ENCODE assay signal across 9 mouse cellular contexts in genomic region chr1:92949426-92949825, GRCm38 (mm10). TPM values are rescaled to one million over a fixed set of nuclear protein-coding genes. Genes with fewer than 3 reads are reported as not detected.
DNase-seq lines count a peak whose midpoint lies in the region; ATAC-seq and TF ChIP-seq lines count a peak whose summit lies in the region.
"Had no signal": no experiment of that assay in that cellular context is flagged by ENCODE, and none has a peak within 500 bp of the region (broad histone marks: within the 10 kb centered on the region; RNA-seq: fewer than 3 reads in every experiment).

No protein-coding gene starts in this region.

- TF ChIP-seq CTCF in heart, postnatal 0 days (IDR thresholded peaks at IDR 0.05; ENCODE audit: low read depth): peak; percentile 51
- no peak for TF ChIP-seq CTCF in thymus, adult 2 months (IDR thresholded peaks at IDR 0.05; ENCODE audit: borderline replicate concordance, control insufficient read depth, extremely low read depth, insufficient read depth, low read length, poor library complexity)

- H3K27me3 ChIP-seq in heart, postnatal 0 days (ENCODE audit: control insufficient read depth, insufficient read depth, low read length): no peaks in the 10 kb centered on the region
- no peaks in the 10 kb centered on the region for H3K27me3 ChIP-seq in heart, embryonic 10.5 days (ENCODE audit: insufficient read depth, poor library complexity, severe bottlenecking)
- no peaks in the 10 kb centered on the region for H3K27me3 ChIP-seq in thymus, adult 2 months (ENCODE audit: control insufficient read depth, insufficient read depth, low read length)
- H3K27me3 ChIP-seq in intestine, embryonic 15.5 days (replicated peaks): no peaks in the 10 kb centered on the region
- H3K27me3 ChIP-seq: lung, embryonic 15.5 days had no signal

- no peak for TF ChIP-seq EP300 in heart, postnatal 0 days (IDR thresholded peaks at IDR 0.05; ENCODE audit: low read depth)

- no peak overlapping the region for H3K4me2 ChIP-seq in heart, postnatal 0 days (ENCODE audit: low read depth, low read length)
- H3K4me2 ChIP-seq in intestine, embryonic 15.5 days (replicated peaks): peak overlapping the region; percentile 54
- H3K4me2 ChIP-seq: lung, embryonic 15.5 days had no signal

- H3K4me1 ChIP-seq in heart, postnatal 0 days (ENCODE audit: control insufficient read depth, insufficient read depth): no peaks in the 10 kb centered on the region
- H3K4me1 ChIP-seq in heart, embryonic 10.5 days: no peaks in the 10 kb centered on the region
- H3K4me1 ChIP-seq in thymus, adult 2 months (replicated peaks; ENCODE audit: control insufficient read depth, insufficient read depth, low read length): no peaks in the 10 kb centered on the region
- H3K4me1 ChIP-seq in intestine, embryonic 15.5 days (replicated peaks): 0 out of 2 replicates have a peak, but pooled peaks cover 4% of the 10 kb centered on the region
- H3K4me1 ChIP-seq: lung, embryonic 15.5 days had no signal

- no peak overlapping the region for H3K4me3 ChIP-seq in heart, postnatal 0 days (ENCODE audit: low read depth, low read length)
- H3K4me3 ChIP-seq in heart, embryonic 10.5 days: no peak overlapping the region
- no peak overlapping the region for H3K4me3 ChIP-seq in thymus, adult 2 months (ENCODE audit: control insufficient read depth, insufficient read depth, low read length)
- H3K4me3 ChIP-seq in intestine, embryonic 15.5 days (replicated peaks): peak overlapping the region; percentile 37
- H3K4me3 ChIP-seq: lung, embryonic 15.5 days had no signal

- no peak overlapping the region for H3K27ac ChIP-seq in heart, postnatal 0 days (ENCODE audit: low read depth)
- H3K27ac ChIP-seq in heart, embryonic 10.5 days: no peak overlapping the region
- no peak overlapping the region for H3K27ac ChIP-seq in thymus, adult 2 months (ENCODE audit: control insufficient read depth, insufficient read depth, low read length)
- H3K27ac ChIP-seq in intestine, embryonic 15.5 days: peak overlapping the region; percentile 40; the same call in 1 of the 2 replicates
- H3K27ac ChIP-seq: lung, embryonic 15.5 days had no signal

- no peak overlapping the region for H3K9ac ChIP-seq in heart, postnatal 0 days (replicated peaks; ENCODE audit: low read depth, low read length)
- no peak overlapping the region for H3K9ac ChIP-seq in intestine, embryonic 15.5 days
- H3K9ac ChIP-seq: lung, embryonic 15.5 days had no signal

- no peak for TF ChIP-seq POLR2A in thymus, adult 2 months (IDR thresholded peaks at IDR 0.05; ENCODE audit: control insufficient read depth, extremely low read depth, insufficient read depth, low read length, poor library complexity)

- no peak for DNase-seq in heart, postnatal 0 days (ENCODE audit: low spot score)
- no peak for DNase-seq in heart, embryonic 10.5 days (ENCODE audit: low spot score)
- peak; percentile 40 for DNase-seq in thymus, postnatal 4 days
- no peak for DNase-seq in thymus, adult 2 months
- no peak for DNase-seq in ovary, postnatal 10 days (ENCODE audit: low spot score)
- DNase-seq in kidney, adult 18-20 months: no peak
- DNase-seq in cerebellum, adult 11-12 months: no peak

- WGBS in heart, postnatal 0 days: 40% methylated on average over 6 of the region's 6 CpGs
- WGBS in heart, embryonic 10.5 days: 46% methylated on average over 6 of the region's 6 CpGs
- whole genome bisulfite sequencing in thymus, adult 2 months: 81% methylated on average over 6 of the region's 6 CpGs
- WGBS in intestine, embryonic 15.5 days: 56% methylated on average over 6 of the region's 6 CpGs

- ATAC-seq in heart, postnatal 0 days (ENCODE audit: insufficient read depth, low read depth): no peak
- ATAC-seq in intestine, embryonic 15.5 days: peak; percentile 24; the same call in 1 of the 2 replicates

- H3K36me3 ChIP-seq in heart, postnatal 0 days (replicated peaks; ENCODE audit: control insufficient read depth, insufficient read depth, low read length): peaks cover 47% of the 10 kb centered on the region
- peaks cover 44% of the 10 kb centered on the region for H3K36me3 ChIP-seq in heart, embryonic 10.5 days
- H3K36me3 ChIP-seq in thymus, adult 2 months (ENCODE audit: control insufficient read depth, insufficient read depth, low read length): no peaks in the 10 kb centered on the region
- peaks cover 9% of the 10 kb centered on the region; the same call in 1 of the 2 replicates for H3K36me3 ChIP-seq in intestine, embryonic 15.5 days

- H3K9me3 ChIP-seq in heart, postnatal 0 days (replicated peaks; ENCODE audit: control insufficient read depth, low read length): no peaks in the 10 kb centered on the region
- no peaks in the 10 kb centered on the region for H3K9me3 ChIP-seq in heart, embryonic 10.5 days
- no peaks in the 10 kb centered on the region for H3K9me3 ChIP-seq in intestine, embryonic 15.5 days
- H3K9me3 ChIP-seq: lung, embryonic 15.5 days had no signal

RNA-seq across cellular contexts. Expression of gene Gpr35, which starts 1.2 kb away (rescaled TPM):
- 0.23 and 0.85 TPM in 2 replicates for total RNA-seq in heart, postnatal 0 days (2014; rRNA removed; ENCODE audit: low replicate concordance)
- polyA plus RNA-seq in heart, postnatal 0 days (2015; fragmentation: Nextera tagmentation; extraction: Ambion mirVana): 0.27 and 0.34 TPM in 2 replicates
- polyA plus RNA-seq in heart, embryonic 10.5 days (2016; fragmentation: Nextera tagmentation; extraction: Ambion mirVana): 0.20 and 0.28 TPM in 2 replicates
- 6.0 and 8.9 TPM in 2 replicates for polyA plus RNA-seq in thymus, adult 2 months (2012; rRNA removed)
- 8.9 and 9.1 TPM in 2 replicates for polyA plus RNA-seq in intestine, embryonic 15.5 days (2015; fragmentation: Nextera tagmentation; extraction: Ambion mirVana)

RNA-seq across cellular contexts. Expression of gene Capn10, which starts 15.2 kb away (rescaled TPM):
- 41.9 and 46.3 TPM in 2 replicates for total RNA-seq in heart, postnatal 0 days (2014; rRNA removed; ENCODE audit: low replicate concordance)
- polyA plus RNA-seq in heart, postnatal 0 days (2015; fragmentation: Nextera tagmentation; extraction: Ambion mirVana): 10.7 and 12.0 TPM in 2 replicates
- 19.4 and 25.4 TPM in 2 replicates for polyA plus RNA-seq in heart, embryonic 10.5 days (2016; fragmentation: Nextera tagmentation; extraction: Ambion mirVana)
- 39.9 and 42.5 TPM in 2 replicates for polyA plus RNA-seq in thymus, adult 2 months (2012; rRNA removed)
- polyA plus RNA-seq in intestine, embryonic 15.5 days (2015; fragmentation: Nextera tagmentation; extraction: Ambion mirVana): 28.2 and 34.4 TPM in 2 replicates

RNA-seq across cellular contexts. Expression of gene Rnpepl1, which starts 38.8 kb away (rescaled TPM):
- 73.2 and 89.0 TPM in 2 replicates for total RNA-seq in heart, postnatal 0 days (2014; rRNA removed; ENCODE audit: low replicate concordance)
- 33.0 and 36.3 TPM in 2 replicates for polyA plus RNA-seq in heart, postnatal 0 days (2015; fragmentation: Nextera tagmentation; extraction: Ambion mirVana)
- polyA plus RNA-seq in heart, embryonic 10.5 days (2016; fragmentation: Nextera tagmentation; extraction: Ambion mirVana): 25.9 and 30.4 TPM in 2 replicates
- 440 and 540 TPM in 2 replicates for polyA plus RNA-seq in thymus, adult 2 months (2012; rRNA removed)
- polyA plus RNA-seq in intestine, embryonic 15.5 days (2015; fragmentation: Nextera tagmentation; extraction: Ambion mirVana): 40.6 and 56.1 TPM in 2 replicates

RNA-seq across cellular contexts. Expression of gene Dusp28, which starts 42.6 kb away (rescaled TPM):
- total RNA-seq in heart, postnatal 0 days (2014; rRNA removed; ENCODE audit: low replicate concordance): 23.5 and 26.8 TPM in 2 replicates
- 21.4 and 25.2 TPM in 2 replicates for polyA plus RNA-seq in heart, postnatal 0 days (2015; fragmentation: Nextera tagmentation; extraction: Ambion mirVana)
- polyA plus RNA-seq in heart, embryonic 10.5 days (2016; fragmentation: Nextera tagmentation; extraction: Ambion mirVana): 7.6 and 8.6 TPM in 2 replicates
- polyA plus RNA-seq in thymus, adult 2 months (2012; rRNA removed): 69.4 and 73.5 TPM in 2 replicates
- polyA plus RNA-seq in intestine, embryonic 15.5 days (2015; fragmentation: Nextera tagmentation; extraction: Ambion mirVana): 14.1 and 14.7 TPM in 2 replicates

RNA-seq across cellular contexts. Expression of gene Ankmy1, which starts 46.7 kb away (rescaled TPM):
- total RNA-seq in heart, postnatal 0 days (2014; rRNA removed; ENCODE audit: low replicate concordance): not detected in 2 replicates
- 0.10 TPM in 1 of 2 replicates, not detected in the other for polyA plus RNA-seq in heart, postnatal 0 days (2015; fragmentation: Nextera tagmentation; extraction: Ambion mirVana)
- polyA plus RNA-seq in heart, embryonic 10.5 days (2016; fragmentation: Nextera tagmentation; extraction: Ambion mirVana): 0.06 and 0.18 TPM in 2 replicates
- 3.6 and 5.5 TPM in 2 replicates for polyA plus RNA-seq in thymus, adult 2 months (2012; rRNA removed)
- 0.16 and 0.34 TPM in 2 replicates for polyA plus RNA-seq in intestine, embryonic 15.5 days (2015; fragmentation: Nextera tagmentation; extraction: Ambion mirVana)
